Mouse (Mus musculus): ENCODE measurements around the gene Wfdc3.

DNA sequence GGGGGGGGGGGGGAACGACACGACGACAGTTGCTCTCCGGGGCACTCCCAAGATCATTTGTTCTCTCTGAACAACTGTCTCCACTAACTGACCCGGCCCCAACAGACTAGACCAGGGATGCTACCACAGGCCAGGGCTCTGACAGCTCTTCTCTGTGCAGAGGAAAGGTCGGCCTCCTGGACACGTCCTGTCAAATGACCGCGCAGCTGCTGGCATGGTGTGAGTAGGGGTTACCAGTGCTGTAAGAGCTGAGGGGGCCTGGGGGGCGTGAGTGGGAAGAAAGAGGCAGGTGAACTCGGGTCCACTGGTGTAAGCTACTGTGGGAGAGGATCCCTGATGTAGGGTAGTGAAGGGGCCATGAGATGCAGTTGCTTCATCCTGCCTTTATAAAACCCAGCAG, 12.1 kb upstream of the Wfdc3 start:
- TF ChIP-seq CTCF (conservative IDR thresholded peaks at IDR 0.05; ENCODE audit: low read length) (no peak), NANOG (IDR thresholded peaks at IDR 0.05; ENCODE audit: borderline replicate concordance, low read length) (no peak)

Data from E14TG2a.4 (cell line).